Mouse (Mus musculus): ENCODE results near the gene Kcnma1. TPM values are rescaled to one million over a fixed set of nuclear protein-coding genes. Genes with fewer than 3 reads are reported as not detected.

Kcnma1 gene
- polyA plus RNA-seq, 1 experiment: not detected

- 78% methylated on average over 5 of the region's 5 CpGs for WGBS
- Histone ChIP-seq H3K4me1 (ENCODE audit: control insufficient read depth, insufficient read depth, low read length) (no peaks in the 10 kb centered on the region), H3K27ac (ENCODE audit: control insufficient read depth, insufficient read depth, low read depth, low read length, poor library complexity) (no peak overlapping the region), H3K4me3 (replicated peaks; ENCODE audit: control insufficient read depth, low read depth, low read length) (no peak overlapping the region)
- no peak for TF ChIP-seq POLR2A (IDR thresholded peaks at IDR 0.05; ENCODE audit: borderline replicate concordance, control insufficient read depth, low read depth, low read length)
- TF ChIP-seq CTCF (IDR thresholded peaks at IDR 0.05; ENCODE audit: control insufficient read depth, insufficient read depth, low read length): no peak
These were observed 301.4 kb downstream of the Kcnma1 start for GRCm38 (mm10) chr14:23712891-23713290.

DNA sequence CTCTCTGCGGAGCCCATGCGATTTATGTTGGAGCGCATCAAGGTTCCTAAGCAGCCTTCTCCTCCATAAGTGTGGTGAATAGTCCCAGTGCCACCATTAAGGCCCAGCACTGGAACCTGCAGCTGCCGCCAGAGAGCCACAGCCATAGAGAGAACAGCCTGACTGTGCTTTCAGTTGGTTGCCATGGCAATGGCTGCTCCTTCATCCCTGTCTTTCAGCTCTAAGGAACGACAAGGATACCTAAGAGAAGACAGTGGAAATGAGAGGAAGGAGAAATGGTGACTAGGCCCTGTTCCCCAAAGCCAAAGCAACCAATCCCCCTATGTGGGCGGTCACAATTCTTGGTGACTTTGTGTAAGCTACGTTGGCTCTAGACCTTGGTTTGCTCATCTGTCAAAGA, 303.3 kb downstream of the Kcnma1 start:
- Histone ChIP-seq H3K4me1 (ENCODE audit: control insufficient read depth, insufficient read depth, low read length) (no peaks in the 10 kb centered on the region), H3K4me3 (replicated peaks; ENCODE audit: control insufficient read depth, low read depth, low read length) (no peak overlapping the region), H3K27ac (ENCODE audit: control insufficient read depth, insufficient read depth, low read depth, low read length, poor library complexity) (no peak overlapping the region)
- TF ChIP-seq CTCF (IDR thresholded peaks at IDR 0.05; ENCODE audit: control insufficient read depth, insufficient read depth, low read length): no peak
- TF ChIP-seq POLR2A (IDR thresholded peaks at IDR 0.05; ENCODE audit: borderline replicate concordance, control insufficient read depth, low read depth, low read length): no peak
- WGBS: 74% methylated on average over 7 of the region's 7 CpGs

DNA sequence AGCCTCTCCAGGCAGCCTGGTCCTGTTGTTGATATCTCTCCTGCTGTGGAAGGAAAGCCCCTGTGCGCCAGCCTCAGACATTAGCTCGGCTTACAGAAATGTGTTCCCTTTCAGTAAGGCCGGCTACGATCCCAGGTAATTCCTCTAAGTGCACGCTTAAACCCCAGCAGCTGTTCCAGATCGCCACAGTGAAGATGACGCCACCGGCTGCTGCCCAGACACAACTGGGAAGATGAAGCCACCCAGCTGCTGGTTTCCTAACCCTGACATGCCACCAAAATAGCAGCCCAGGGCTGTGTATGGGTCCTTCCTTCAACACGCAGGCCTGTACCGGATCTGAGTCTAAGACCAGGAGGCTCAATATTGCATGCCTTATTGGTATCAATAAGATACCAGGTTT, 307.5 kb downstream of the Kcnma1 start:
- TF ChIP-seq POLR2A (IDR thresholded peaks at IDR 0.05; ENCODE audit: borderline replicate concordance, control insufficient read depth, low read depth, low read length) (no peak), CTCF (IDR thresholded peaks at IDR 0.05; ENCODE audit: control insufficient read depth, insufficient read depth, low read length) (no peak)
- Histone ChIP-seq H3K27ac (ENCODE audit: control insufficient read depth, insufficient read depth, low read depth, low read length, poor library complexity) (no peak overlapping the region), H3K4me1 (ENCODE audit: control insufficient read depth, insufficient read depth, low read length) (no peaks in the 10 kb centered on the region), H3K4me3 (replicated peaks; ENCODE audit: control insufficient read depth, low read depth, low read length) (no peak overlapping the region)
- WGBS: 82% methylated on average over 10 of the region's 10 CpGs

DNA sequence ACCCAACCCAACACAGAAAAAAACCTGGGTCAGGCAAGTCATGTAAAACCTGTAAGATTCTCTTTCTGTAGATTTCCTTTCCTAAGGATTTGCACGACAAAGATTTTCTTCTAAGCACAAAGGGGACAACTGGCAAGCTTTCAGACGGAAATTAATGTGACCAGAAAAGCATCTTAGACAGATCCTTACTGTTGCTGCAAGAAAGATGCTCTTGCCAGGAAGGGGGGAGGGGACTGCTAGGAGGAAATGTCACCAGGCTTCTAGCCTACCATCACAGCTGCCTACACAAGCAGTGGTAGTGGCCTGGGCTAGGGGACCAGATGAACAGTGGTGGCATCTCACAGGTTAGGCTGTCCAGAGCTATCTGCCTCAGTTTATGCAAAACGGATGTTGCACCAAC, 308.6 kb downstream of the Kcnma1 start:
- no peak overlapping the region for H3K4me3 ChIP-seq (replicated peaks; ENCODE audit: control insufficient read depth, low read depth, low read length)
- 67% methylated on average over 3 of the region's 3 CpGs for WGBS

GRCm38 (mm10) chr14:23704303-23704702, 310.0 kb downstream of the Kcnma1 start:
- H3K27ac ChIP-seq (ENCODE audit: control insufficient read depth, insufficient read depth, low read depth, low read length, poor library complexity): no peak overlapping the region
- TF ChIP-seq POLR2A (IDR thresholded peaks at IDR 0.05; ENCODE audit: borderline replicate concordance, control insufficient read depth, low read depth, low read length): no peak
- no peak for TF ChIP-seq CTCF (IDR thresholded peaks at IDR 0.05; ENCODE audit: control insufficient read depth, insufficient read depth, low read length)
- H3K4me3 ChIP-seq (replicated peaks; ENCODE audit: control insufficient read depth, low read depth, low read length): no peak overlapping the region
- no peaks in the 10 kb centered on the region for H3K4me1 ChIP-seq (ENCODE audit: control insufficient read depth, insufficient read depth, low read length)

More for the DNA sequence above, 308.6 kb downstream of the Kcnma1 start:
- no peaks in the 10 kb centered on the region for H3K4me1 ChIP-seq (ENCODE audit: control insufficient read depth, insufficient read depth, low read length)
- TF ChIP-seq CTCF (IDR thresholded peaks at IDR 0.05; ENCODE audit: control insufficient read depth, insufficient read depth, low read length) (no peak), POLR2A (IDR thresholded peaks at IDR 0.05; ENCODE audit: borderline replicate concordance, control insufficient read depth, low read depth, low read length) (no peak)
- H3K27ac ChIP-seq (ENCODE audit: control insufficient read depth, insufficient read depth, low read depth, low read length, poor library complexity): no peak overlapping the region

- Histone ChIP-seq H3K4me3 (replicated peaks; ENCODE audit: control insufficient read depth, low read depth, low read length) (no peak overlapping the region), H3K27ac (ENCODE audit: control insufficient read depth, insufficient read depth, low read depth, low read length, poor library complexity) (no peak overlapping the region), H3K4me1 (ENCODE audit: control insufficient read depth, insufficient read depth, low read length) (no peaks in the 10 kb centered on the region)
- no peak for TF ChIP-seq POLR2A (IDR thresholded peaks at IDR 0.05; ENCODE audit: borderline replicate concordance, control insufficient read depth, low read depth, low read length)
- TF ChIP-seq CTCF (IDR thresholded peaks at IDR 0.05; ENCODE audit: control insufficient read depth, insufficient read depth, low read length): no peak
- 69% methylated on average over 3 of the region's 3 CpGs for whole genome bisulfite sequencing
These were observed 317.9 kb downstream of the Kcnma1 start for GRCm38 (mm10) chr14:23696341-23696740.

GRCm38 (mm10) chr14:23689681-23690080, 324.6 kb downstream of the Kcnma1 start:
- Histone ChIP-seq H3K27ac (ENCODE audit: control insufficient read depth, insufficient read depth, low read depth, low read length, poor library complexity) (no peak overlapping the region), H3K4me1 (ENCODE audit: control insufficient read depth, insufficient read depth, low read length) (no peaks in the 10 kb centered on the region), H3K4me3 (replicated peaks; ENCODE audit: control insufficient read depth, low read depth, low read length) (no peak overlapping the region)
- TF ChIP-seq POLR2A (IDR thresholded peaks at IDR 0.05; ENCODE audit: borderline replicate concordance, control insufficient read depth, low read depth, low read length): no peak
- no peak for TF ChIP-seq CTCF (IDR thresholded peaks at IDR 0.05; ENCODE audit: control insufficient read depth, insufficient read depth, low read length)
- 63% methylated on average over 5 of the region's 5 CpGs for WGBS

- TF ChIP-seq POLR2A (IDR thresholded peaks at IDR 0.05; ENCODE audit: borderline replicate concordance, control insufficient read depth, low read depth, low read length) (no peak), CTCF (IDR thresholded peaks at IDR 0.05; ENCODE audit: control insufficient read depth, insufficient read depth, low read length) (no peak)
- WGBS: 77% methylated on average over 3 of the region's 3 CpGs
- Histone ChIP-seq H3K4me1 (ENCODE audit: control insufficient read depth, insufficient read depth, low read length) (no peaks in the 10 kb centered on the region), H3K4me3 (replicated peaks; ENCODE audit: control insufficient read depth, low read depth, low read length) (no peak overlapping the region), H3K27ac (ENCODE audit: control insufficient read depth, insufficient read depth, low read depth, low read length, poor library complexity) (no peak overlapping the region)
These were observed 325.8 kb downstream of the Kcnma1 start for GRCm38 (mm10) chr14:23688513-23688912.

DNA sequence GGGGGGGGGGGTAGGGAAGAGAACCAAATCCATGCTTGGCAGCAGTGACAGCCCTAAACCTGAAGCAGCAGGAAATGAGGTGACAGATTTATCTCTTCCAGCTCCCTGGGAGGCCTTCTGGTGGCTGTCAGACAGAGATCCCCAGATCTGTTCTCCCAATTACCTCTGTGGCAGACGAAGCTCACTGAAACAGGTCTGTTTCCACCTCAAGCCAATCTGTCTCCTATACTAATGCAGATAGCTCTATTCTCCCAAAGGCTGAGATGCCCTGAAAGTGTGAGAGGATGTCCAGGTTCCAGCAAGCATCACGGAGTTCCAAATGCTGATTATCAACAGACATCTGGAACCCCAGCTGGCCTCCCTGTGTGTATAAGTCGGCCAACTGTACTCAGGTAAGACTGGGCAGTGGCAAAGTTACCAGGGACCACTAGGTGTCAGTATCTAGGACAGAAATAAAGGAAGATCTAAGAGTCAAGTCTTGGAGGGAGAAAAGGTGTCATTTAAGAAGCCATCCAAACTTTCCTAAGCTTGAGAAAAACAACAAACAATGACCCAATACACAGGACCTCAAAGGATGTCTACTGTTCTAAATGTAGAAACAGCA, 329.7 kb downstream of the Kcnma1 start:
- TF ChIP-seq POLR2A (IDR thresholded peaks at IDR 0.05; ENCODE audit: borderline replicate concordance, control insufficient read depth, low read depth, low read length) (no peak), CTCF (IDR thresholded peaks at IDR 0.05; ENCODE audit: control insufficient read depth, insufficient read depth, low read length) (no peak)
- H3K4me1 ChIP-seq (ENCODE audit: control insufficient read depth, insufficient read depth, low read length): no peaks in the 10 kb centered on the region
- H3K4me3 ChIP-seq (replicated peaks; ENCODE audit: control insufficient read depth, low read depth, low read length): no peak overlapping the region
- 23% methylated on average over 3 of the region's 3 CpGs for WGBS
- no peak overlapping the region for H3K27ac ChIP-seq (ENCODE audit: control insufficient read depth, insufficient read depth, low read depth, low read length, poor library complexity)
